Mouse (Mus musculus): Measurements from ENCODE around the gene Tpsg1.

DNA sequence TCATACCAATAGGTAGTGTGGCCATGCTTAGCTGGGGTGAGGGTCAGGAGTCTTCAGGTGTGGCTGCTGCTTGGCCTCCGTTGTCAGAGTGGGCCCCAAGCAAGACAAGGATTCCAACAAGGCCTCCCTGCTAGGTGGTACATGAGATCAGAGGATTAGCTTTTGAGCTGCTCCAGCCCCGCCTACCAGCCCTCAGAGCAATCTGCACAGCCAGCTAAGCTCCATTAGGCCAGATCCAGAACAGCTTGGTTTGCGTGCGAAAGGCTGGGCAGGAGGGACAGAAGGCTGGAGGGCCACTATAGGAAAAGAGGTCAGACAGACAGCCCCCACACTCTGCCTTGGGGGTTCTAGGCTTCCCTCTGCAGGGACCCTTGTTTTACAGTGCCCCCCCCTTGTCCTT lies 32.4 kb downstream of the Tpsg1 start:
- TF ChIP-seq CTCF (conservative IDR thresholded peaks at IDR 0.05; ENCODE audit: low read length) (no peak), POU5F1 (IDR thresholded peaks at IDR 0.05; ENCODE audit: borderline replicate concordance, low read length) (no peak), NANOG (IDR thresholded peaks at IDR 0.05; ENCODE audit: borderline replicate concordance, low read length) (no peak)
